30 mouse cellular contexts compared by ENCODE assay signal in genomic region chr4:131881306-131881705, GRCm38 (mm10). TPM values are rescaled to one million over a fixed set of nuclear protein-coding genes. Genes with fewer than 3 reads are reported as not detected.
DNase-seq lines count a peak whose midpoint lies in the region; ATAC-seq and TF ChIP-seq lines count a peak whose summit lies in the region.
"Had no signal": no experiment of that assay in that cellular context is flagged by ENCODE, and none has a peak within 500 bp of the region (broad histone marks: within the 10 kb centered on the region; RNA-seq: fewer than 3 reads in every experiment).

No protein-coding gene starts in this region.

- no peak overlapping the region for H3K27ac ChIP-seq in heart, embryonic 11.5 days (ENCODE audit: low read depth, low read length)
- H3K27ac ChIP-seq in heart, embryonic 12.5 days (ENCODE audit: poor library complexity, severe bottlenecking), result no peak overlapping the region
- no peak overlapping the region for H3K27ac ChIP-seq in hindbrain, postnatal 0 days
- H3K27ac ChIP-seq in intestine, embryonic 15.5 days, result no peak overlapping the region
- H3K27ac ChIP-seq: heart, embryonic 10.5 days; hindbrain, embryonic 10.5 days; hindbrain, embryonic 15.5 days; left cerebral cortex, adult 2 months; liver, embryonic 14.5 days; midbrain, embryonic 12.5 days; neural tube, embryonic 13.5 days had no signal

- ATAC-seq in heart, embryonic 11.5 days (replicated peaks; ENCODE audit: insufficient number of reproducible peaks, low FRiP score, low TSS enrichment), result no peak
- ATAC-seq in heart, embryonic 12.5 days (ENCODE audit: insufficient number of reproducible peaks, low FRiP score), result no peak
- ATAC-seq in megakaryocyte, adult 5-6 weeks (ENCODE audit: poor library complexity, severe bottlenecking), result no peak
- ATAC-seq in inflammation-experienced regulatory T-cells, adult 6 months, result peak; percentile 78
- no peak for ATAC-seq in hindbrain, postnatal 0 days
- ATAC-seq in intestine, embryonic 15.5 days, result no peak
- ATAC-seq: forebrain, embryonic 16.5 days; intestine, postnatal 0 days had no signal

- H3K4me2 ChIP-seq in heart, embryonic 11.5 days, result no peak overlapping the region
- H3K4me2 ChIP-seq in heart, embryonic 12.5 days, result no peak overlapping the region
- H3K4me2 ChIP-seq in hindbrain, postnatal 0 days (ENCODE audit: low read depth, low read length), result no peak overlapping the region
- no peak overlapping the region for H3K4me2 ChIP-seq in intestine, embryonic 15.5 days (replicated peaks)
- H3K4me2 ChIP-seq: hindbrain, embryonic 15.5 days; midbrain, embryonic 12.5 days; neural tube, embryonic 13.5 days had no signal

- peaks cover 34% of the 10 kb centered on the region for H3K4me1 ChIP-seq in heart, embryonic 11.5 days (ENCODE audit: control insufficient read depth, insufficient read depth, low read length)
- peaks cover 70% of the 10 kb centered on the region for H3K4me1 ChIP-seq in heart, embryonic 12.5 days (replicated peaks)
- peaks cover 96% of the 10 kb centered on the region for H3K4me1 ChIP-seq in megakaryocyte, embryonic 14.5 days
- peaks cover 4% of the 10 kb centered on the region; the same call in 1 of the 2 replicates for H3K4me1 ChIP-seq in hindbrain, postnatal 0 days (ENCODE audit: insufficient read depth, low read length)
- peaks cover 26% of the 10 kb centered on the region for H3K4me1 ChIP-seq in intestine, embryonic 15.5 days (replicated peaks)

- H3K9me3 ChIP-seq in heart, embryonic 11.5 days (replicated peaks; ENCODE audit: control insufficient read depth, low read length), result no peaks in the 10 kb centered on the region
- H3K9me3 ChIP-seq in heart, embryonic 12.5 days (replicated peaks), result no peaks in the 10 kb centered on the region
- H3K9me3 ChIP-seq in megakaryocyte, embryonic 14.5 days, result no peaks in the 10 kb centered on the region
- no peaks in the 10 kb centered on the region for H3K9me3 ChIP-seq in hindbrain, postnatal 0 days (ENCODE audit: low read length)
- H3K9me3 ChIP-seq in intestine, embryonic 15.5 days, result no peaks in the 10 kb centered on the region
- H3K9me3 ChIP-seq: heart, embryonic 10.5 days; hindbrain, embryonic 10.5 days; hindbrain, embryonic 15.5 days; midbrain, embryonic 12.5 days; neural tube, embryonic 13.5 days had no signal

- H3K4me3 ChIP-seq in heart, embryonic 11.5 days (ENCODE audit: low read depth, low read length), result no peak overlapping the region
- no peak overlapping the region for H3K4me3 ChIP-seq in heart, embryonic 12.5 days
- H3K4me3 ChIP-seq in megakaryocyte, embryonic 14.5 days (replicated peaks), result peak overlapping the region; percentile 50
- no peak overlapping the region for H3K4me3 ChIP-seq in hindbrain, postnatal 0 days (ENCODE audit: low read length)
- H3K4me3 ChIP-seq in intestine, embryonic 15.5 days (replicated peaks), result no peak overlapping the region
- H3K4me3 ChIP-seq: erythroblast, embryonic 14.5 days; heart, embryonic 10.5 days; hindbrain, embryonic 10.5 days; hindbrain, embryonic 15.5 days; left cerebral cortex, adult 2 months; midbrain, embryonic 12.5 days; myocyte; neural tube, embryonic 13.5 days had no signal

- DNase-seq in hindbrain, postnatal 0 days (ENCODE audit: low spot score), result no peak
- DNase-seq: adrenal gland, adult 8-10 months; cerebellum, adult 8-10 months; embryo, embryonic 11 days; heart, postnatal 10 days; kidney, adult 9 months; kidney, postnatal 10 days; lung, adult 2 months; lung, postnatal 10 days; right cerebral cortex, postnatal 4 days; thymus, adult 2 months; thymus, postnatal 36 days had no signal

- peak overlapping the region; percentile 49; the same call in 1 of the 2 replicates for H3K9ac ChIP-seq in heart, embryonic 11.5 days (ENCODE audit: low read depth, low read length)
- no peak overlapping the region for H3K9ac ChIP-seq in heart, embryonic 12.5 days
- no peak overlapping the region for H3K9ac ChIP-seq in hindbrain, postnatal 0 days (replicated peaks; ENCODE audit: low read length)
- H3K9ac ChIP-seq in intestine, embryonic 15.5 days, result no peak overlapping the region
- H3K9ac ChIP-seq: hindbrain, embryonic 15.5 days; liver, embryonic 14.5 days; midbrain, embryonic 12.5 days; neural tube, embryonic 13.5 days had no signal

- WGBS in heart, embryonic 11.5 days (ENCODE audit: insufficient replicate concordance), result 85% methylated on average over 7 of the region's 7 CpGs
- 85% methylated on average over 7 of the region's 7 CpGs for whole genome bisulfite sequencing in heart, embryonic 12.5 days
- WGBS in hindbrain, postnatal 0 days, result 89% methylated on average over 7 of the region's 7 CpGs
- 83% methylated on average over 7 of the region's 7 CpGs for WGBS in intestine, embryonic 15.5 days

- peaks cover 5% of the 10 kb centered on the region; the same call in 1 of the 2 replicates for H3K36me3 ChIP-seq in heart, embryonic 11.5 days (ENCODE audit: control insufficient read depth, insufficient read depth, low read length)
- peaks cover 18% of the 10 kb centered on the region for H3K36me3 ChIP-seq in heart, embryonic 12.5 days
- peaks cover 30% of the 10 kb centered on the region for H3K36me3 ChIP-seq in megakaryocyte, embryonic 14.5 days (replicated peaks; ENCODE audit: low read length)
- H3K36me3 ChIP-seq in hindbrain, postnatal 0 days (ENCODE audit: insufficient read depth, low read length), result peaks cover 11% of the 10 kb centered on the region; the same call in 1 of the 2 replicates
- peaks cover 16% of the 10 kb centered on the region for H3K36me3 ChIP-seq in intestine, embryonic 15.5 days

- no peaks in the 10 kb centered on the region for H3K27me3 ChIP-seq in heart, embryonic 11.5 days (ENCODE audit: control insufficient read depth, insufficient read depth, low read length)
- no peaks in the 10 kb centered on the region for H3K27me3 ChIP-seq in heart, embryonic 12.5 days (replicated peaks)
- H3K27me3 ChIP-seq in megakaryocyte, embryonic 14.5 days (replicated peaks), result no peaks in the 10 kb centered on the region
- no peaks in the 10 kb centered on the region for H3K27me3 ChIP-seq in hindbrain, postnatal 0 days (ENCODE audit: insufficient read depth, low read length)
- no peaks in the 10 kb centered on the region for H3K27me3 ChIP-seq in intestine, embryonic 15.5 days (replicated peaks)
- H3K27me3 ChIP-seq: CH12.LX; hindbrain, embryonic 15.5 days; midbrain, embryonic 12.5 days; neural tube, embryonic 13.5 days had no signal

- TF ChIP-seq CTCF in hindbrain, postnatal 0 days (IDR thresholded peaks at IDR 0.05; ENCODE audit: low read depth), result no peak

RNA-seq across cellular contexts. Expression of gene Srsf4, which starts 7.9 kb away (rescaled TPM):
- polyA plus RNA-seq in heart, embryonic 11.5 days (2014; fragmentation: Nextera tagmentation; extraction: Ambion mirVana), result 67.9 and 76.7 TPM in 2 replicates
- 86.1 and 87.1 TPM in 2 replicates for polyA plus RNA-seq in heart, embryonic 12.5 days (2016; fragmentation: Nextera tagmentation; extraction: Ambion mirVana)
- 53.8 and 135 TPM in 2 replicates for polyA plus RNA-seq in megakaryocyte, embryonic 14.5 days (2012; ENCODE audit: insufficient read depth, low replicate concordance)
- total RNA-seq in megakaryocyte, adult 5-6 weeks (2015), result 39.0 and 39.7 TPM in 2 replicates
- total RNA-seq in megakaryocyte, adult 5-6 weeks (2017), result 44.5 and 61.2 TPM in 2 replicates
- 10 to 100 TPM in 2 of 3 experiments, 1 to 10 TPM in 1; 9.8 to 19.5 (median 15.4) TPM for polyA plus RNA-seq in inflammation-experienced regulatory T-cells, adult 6 months (2017; shearing (Covaris generic))
- total RNA-seq in hindbrain, postnatal 0 days (2014; rRNA removed), result 25.9 and 28.3 TPM in 2 replicates
- polyA plus RNA-seq in hindbrain, postnatal 0 days (2015; fragmentation: Nextera tagmentation; extraction: Ambion mirVana), result 76.0 and 86.0 TPM in 2 replicates
- polyA plus RNA-seq in intestine, embryonic 15.5 days (2015; fragmentation: Nextera tagmentation; extraction: Ambion mirVana), result 86.6 and 92.6 TPM in 2 replicates

RNA-seq across cellular contexts. Expression of gene Mecr, which starts 38.0 kb away (rescaled TPM):
- 35.9 and 39.3 TPM in 2 replicates for polyA plus RNA-seq in heart, embryonic 11.5 days (2014; fragmentation: Nextera tagmentation; extraction: Ambion mirVana)
- polyA plus RNA-seq in heart, embryonic 12.5 days (2016; fragmentation: Nextera tagmentation; extraction: Ambion mirVana), result 33.9 and 35.7 TPM in 2 replicates
- 8.8 and 15.2 TPM in 2 replicates for polyA plus RNA-seq in megakaryocyte, embryonic 14.5 days (2012; ENCODE audit: insufficient read depth, low replicate concordance)
- total RNA-seq in megakaryocyte, adult 5-6 weeks (2015), result 15.3 and 18.4 TPM in 2 replicates
- 11.0 and 20.6 TPM in 2 replicates for total RNA-seq in megakaryocyte, adult 5-6 weeks (2017)
- polyA plus RNA-seq in inflammation-experienced regulatory T-cells, adult 6 months (2017; shearing (Covaris generic)), result 10 to 100 TPM; 12.9 to 28.6 (median 22.3) TPM
- total RNA-seq in hindbrain, postnatal 0 days (2014; rRNA removed), result 21.5 and 30.8 TPM in 2 replicates
- polyA plus RNA-seq in hindbrain, postnatal 0 days (2015; fragmentation: Nextera tagmentation; extraction: Ambion mirVana), result 33.8 TPM in 2 replicates
- 72.6 and 77.4 TPM in 2 replicates for polyA plus RNA-seq in intestine, embryonic 15.5 days (2015; fragmentation: Nextera tagmentation; extraction: Ambion mirVana)

RNA-seq across cellular contexts. Expression of gene Tmem200b, which starts 40.3 kb away (rescaled TPM):
- 3.3 and 4.1 TPM in 2 replicates for polyA plus RNA-seq in heart, embryonic 11.5 days (2014; fragmentation: Nextera tagmentation; extraction: Ambion mirVana)
- polyA plus RNA-seq in heart, embryonic 12.5 days (2016; fragmentation: Nextera tagmentation; extraction: Ambion mirVana), result 6.9 and 8.2 TPM in 2 replicates
- not detected in 2 replicates for polyA plus RNA-seq in megakaryocyte, embryonic 14.5 days (2012; ENCODE audit: insufficient read depth, low replicate concordance)
- total RNA-seq in megakaryocyte, adult 5-6 weeks (2015), result not detected in 2 replicates
- total RNA-seq in megakaryocyte, adult 5-6 weeks (2017), result not detected in 2 replicates
- polyA plus RNA-seq in inflammation-experienced regulatory T-cells, adult 6 months (2017; shearing (Covaris generic)), result not detected
- 2.3 and 3.2 TPM in 2 replicates for total RNA-seq in hindbrain, postnatal 0 days (2014; rRNA removed)
- 0.48 and 0.64 TPM in 2 replicates for polyA plus RNA-seq in hindbrain, postnatal 0 days (2015; fragmentation: Nextera tagmentation; extraction: Ambion mirVana)
- 0.74 and 1.2 TPM in 2 replicates for polyA plus RNA-seq in intestine, embryonic 15.5 days (2015; fragmentation: Nextera tagmentation; extraction: Ambion mirVana)
- total RNA-seq: CH12.LX had no signal
- polyA plus RNA-seq: erythroblast, embryonic 14.5 days; forebrain, embryonic 16.5 days had no signal

RNA-seq across cellular contexts. Expression of gene Ptpru, which starts 43.2 kb away (rescaled TPM):
- polyA plus RNA-seq in heart, embryonic 11.5 days (2014; fragmentation: Nextera tagmentation; extraction: Ambion mirVana), result 2.2 and 2.8 TPM in 2 replicates
- polyA plus RNA-seq in heart, embryonic 12.5 days (2016; fragmentation: Nextera tagmentation; extraction: Ambion mirVana), result 1.8 and 2.5 TPM in 2 replicates
- polyA plus RNA-seq in megakaryocyte, embryonic 14.5 days (2012; ENCODE audit: insufficient read depth, low replicate concordance), result 0.07 and 0.39 TPM in 2 replicates
- 2.1 and 2.5 TPM in 2 replicates for total RNA-seq in megakaryocyte, adult 5-6 weeks (2015)
- total RNA-seq in megakaryocyte, adult 5-6 weeks (2017), result 0.49 and 0.95 TPM in 2 replicates
- not detected for polyA plus RNA-seq in inflammation-experienced regulatory T-cells, adult 6 months (2017; shearing (Covaris generic))
- 31.2 and 35.9 TPM in 2 replicates for total RNA-seq in hindbrain, postnatal 0 days (2014; rRNA removed)
- polyA plus RNA-seq in hindbrain, postnatal 0 days (2015; fragmentation: Nextera tagmentation; extraction: Ambion mirVana), result 17.3 and 20.0 TPM in 2 replicates
- 4.6 and 4.9 TPM in 2 replicates for polyA plus RNA-seq in intestine, embryonic 15.5 days (2015; fragmentation: Nextera tagmentation; extraction: Ambion mirVana)
